Mouse (Mus musculus) thymus, postnatal 10 days (tissue): ENCODE measurements around the gene Lpcat1.
A peak's percentile ranks its signal among the peaks of the same experiment; 100 is the strongest.

Source experiments
- DNase-seq, 2 experiments: peaks; one replicate each; pipeline ENCODE4 v3.0.0; 2021; ENCODE audit warnings: low spot score in 2 of 2

Gene Lpcat1

DNA sequence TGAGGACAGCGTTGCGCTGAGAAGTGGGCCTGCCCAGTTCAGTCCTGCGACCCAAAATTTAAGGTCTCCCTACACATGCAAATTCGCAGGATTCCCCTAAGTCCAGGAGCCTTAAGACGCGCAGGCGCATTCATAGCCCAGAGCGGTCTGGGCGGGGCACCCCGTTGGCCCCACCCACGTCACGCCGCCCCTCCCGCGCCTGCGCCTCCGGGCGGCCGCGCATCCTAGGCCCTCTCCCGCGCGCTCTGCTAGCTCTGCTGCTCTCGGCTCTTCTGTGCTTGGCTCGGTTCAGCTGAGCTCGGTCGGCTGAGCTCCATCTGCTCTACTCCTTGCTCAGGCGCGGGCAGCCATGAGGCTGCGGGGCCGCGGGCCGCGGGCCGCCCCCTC, at the start of gene Lpcat1:
Lpcat1 (plus strand) TSS at position 164 of the 387 bp plus-strand sequence.
- peak; percentile 78 to 88 for DNase-seq

DNA sequence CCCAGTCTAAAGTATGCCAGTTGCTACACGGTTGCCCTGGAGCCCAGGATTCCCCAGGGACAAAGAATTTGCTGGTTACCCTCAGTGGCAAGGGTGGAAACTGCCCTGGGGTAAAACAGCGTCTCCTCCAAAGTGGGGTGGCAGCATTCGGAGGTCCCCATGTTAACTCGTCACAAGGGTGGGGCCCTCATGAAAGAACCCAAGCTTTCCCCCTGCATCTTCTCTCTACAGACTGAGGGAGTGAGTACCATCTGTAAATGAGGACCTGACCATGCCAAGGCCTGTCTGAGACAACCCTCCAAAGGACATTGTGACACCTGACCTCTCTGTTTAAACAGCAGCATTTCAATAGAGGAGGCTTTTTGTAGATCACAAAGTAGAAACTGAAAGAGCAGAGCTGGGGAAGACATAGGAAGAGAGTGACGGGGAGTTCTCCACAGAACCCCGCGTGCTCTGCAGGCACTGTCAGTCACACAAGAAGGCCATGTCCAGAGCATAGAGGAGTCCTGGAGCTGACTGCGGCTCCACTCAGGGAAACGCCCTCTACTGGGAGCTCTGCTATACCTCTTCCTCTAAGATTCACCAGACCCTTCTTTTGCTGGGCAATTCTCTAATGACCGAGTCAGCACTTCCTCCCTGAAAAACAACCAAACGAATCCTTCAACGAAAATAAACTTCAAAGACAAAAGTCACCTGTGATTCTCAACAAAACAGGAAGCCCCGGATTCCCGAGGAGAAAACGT, 49.3 kb upstream of the Lpcat1 start:
- DNase-seq, result peak in 1 of 2 experiments; percentile 47

DNA sequence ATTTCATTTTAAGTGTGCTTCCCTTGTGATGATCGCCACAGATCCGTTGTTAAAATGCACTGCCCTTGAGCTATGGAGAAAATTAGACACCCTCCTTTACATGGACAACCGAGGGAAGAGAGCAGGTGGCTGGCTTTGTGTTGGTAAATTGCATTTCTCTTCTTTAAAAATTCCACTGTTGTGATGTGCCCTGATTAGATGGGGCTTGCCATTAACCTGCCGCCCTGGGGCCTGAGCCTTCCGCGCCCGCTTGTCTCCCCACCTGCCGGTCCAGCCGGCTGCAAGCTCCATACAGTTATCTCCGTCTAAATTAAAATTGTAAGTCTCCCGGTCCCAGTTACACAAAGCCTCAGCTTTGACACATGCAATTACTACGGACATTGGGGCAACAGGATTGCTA, 48.7 kb upstream of the Lpcat1 start:
- no peak for DNase-seq

DNA sequence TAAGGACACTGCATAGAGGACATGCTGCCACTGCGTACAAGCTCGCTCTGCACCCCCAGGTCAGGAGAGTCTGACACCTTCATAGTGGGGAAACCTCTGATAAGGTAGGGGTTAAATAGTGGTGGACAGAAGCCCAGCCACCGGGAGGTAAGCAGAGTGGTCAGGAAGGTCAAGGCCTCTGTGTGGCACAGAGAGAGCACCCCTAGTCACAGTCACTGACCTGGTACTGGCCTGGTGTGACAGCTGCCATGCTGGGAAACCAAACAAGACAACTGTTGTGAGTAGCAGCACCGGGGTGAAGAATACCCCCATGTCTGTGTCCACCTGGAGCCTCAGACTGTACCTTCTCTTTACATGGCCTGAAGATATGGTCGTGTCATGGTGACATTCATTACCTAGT, 47.8 kb upstream of the Lpcat1 start:
- no peak for DNase-seq

DNA sequence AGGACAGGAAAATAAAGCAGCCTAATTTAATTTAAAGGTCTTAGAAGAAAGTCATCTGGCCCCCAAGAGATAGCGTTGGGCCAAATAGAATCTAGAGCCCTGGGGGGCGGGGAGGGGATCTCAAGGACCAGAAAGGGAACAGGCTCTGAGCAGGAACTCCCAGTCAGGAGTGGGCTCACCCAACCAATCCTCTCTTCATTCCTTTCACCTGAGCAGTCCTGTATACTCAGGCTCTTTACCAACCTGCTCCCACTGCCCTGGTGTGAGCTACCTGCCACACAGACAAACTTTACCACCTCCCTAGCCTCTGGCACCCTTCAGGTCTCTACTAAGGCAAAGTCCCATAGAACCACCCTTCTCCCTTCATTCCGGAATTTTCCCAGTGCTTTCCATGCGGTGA, 44.0 kb upstream of the Lpcat1 start:
- DNase-seq, result no peak

DNA sequence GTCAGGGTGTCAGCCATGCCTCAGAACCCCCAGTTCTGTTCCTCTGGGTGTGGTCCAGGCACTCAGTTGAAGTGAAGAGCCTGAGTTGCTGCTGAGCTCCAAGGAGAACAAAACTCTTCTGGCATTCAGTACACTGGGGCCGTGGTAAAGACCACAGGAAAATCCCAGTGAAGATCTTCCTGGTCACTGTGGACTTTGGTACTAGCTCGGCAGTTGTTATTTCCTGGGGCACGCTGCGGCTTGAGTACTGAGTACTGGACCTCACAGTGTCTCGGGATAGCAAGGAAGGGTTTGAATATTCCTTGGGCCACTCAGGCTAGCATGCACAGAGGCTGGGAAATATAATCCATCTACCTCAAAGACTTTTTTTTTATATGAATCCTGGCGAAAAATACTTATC, 42.0 kb upstream of the Lpcat1 start:
- DNase-seq, result no peak

DNA sequence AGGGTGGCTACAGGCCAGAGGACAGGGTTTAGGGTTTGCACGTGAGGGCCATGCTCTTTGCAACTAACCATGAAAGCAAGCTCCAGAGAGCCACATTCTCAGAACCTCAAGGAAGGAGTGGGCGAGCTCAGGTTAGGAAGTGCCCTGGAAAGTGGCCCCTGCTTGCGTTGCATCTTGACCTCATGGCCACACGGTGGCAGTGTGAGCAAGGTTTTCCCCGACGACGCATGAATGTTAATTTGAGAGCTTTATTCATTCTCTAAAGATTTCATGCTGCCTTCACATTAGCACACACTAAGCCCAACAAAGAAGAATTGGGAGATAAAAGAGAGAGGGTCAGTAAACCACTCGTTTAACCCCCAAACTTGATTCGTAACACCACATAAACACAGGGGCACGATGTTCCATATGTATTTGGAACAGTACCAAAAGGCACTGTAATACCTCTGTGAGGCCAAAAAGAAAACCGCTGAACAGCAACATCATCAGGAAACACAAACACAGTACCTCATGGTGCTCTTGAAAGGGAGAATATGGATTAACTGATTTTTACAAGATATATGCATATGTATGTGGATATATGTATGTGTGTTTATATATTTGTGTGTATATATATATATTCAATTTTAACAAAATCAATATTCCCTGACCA, 41.0 kb upstream of the Lpcat1 start:
- DNase-seq, result peak; percentile 17 to 64

DNA sequence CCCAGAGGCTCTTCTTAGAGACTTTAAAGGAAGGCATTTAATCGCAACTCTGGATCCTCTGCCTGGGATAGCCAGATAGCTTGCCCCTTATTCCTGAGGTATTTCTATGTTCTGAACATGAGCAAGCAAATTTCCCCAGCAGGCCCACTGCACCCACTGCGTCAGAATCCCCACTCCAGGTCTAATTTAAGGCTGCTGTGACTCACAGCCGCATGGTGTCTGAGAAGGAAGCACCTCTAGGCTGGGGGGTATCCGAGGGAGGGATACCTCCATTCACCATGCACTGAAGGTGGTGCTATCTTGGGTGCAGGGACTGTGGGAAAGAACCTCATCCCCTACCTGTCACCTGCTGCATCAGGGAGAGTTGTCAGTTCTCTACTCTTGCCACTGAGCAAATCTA, 40.4 kb upstream of the Lpcat1 start:
- DNase-seq, result no peak

DNA sequence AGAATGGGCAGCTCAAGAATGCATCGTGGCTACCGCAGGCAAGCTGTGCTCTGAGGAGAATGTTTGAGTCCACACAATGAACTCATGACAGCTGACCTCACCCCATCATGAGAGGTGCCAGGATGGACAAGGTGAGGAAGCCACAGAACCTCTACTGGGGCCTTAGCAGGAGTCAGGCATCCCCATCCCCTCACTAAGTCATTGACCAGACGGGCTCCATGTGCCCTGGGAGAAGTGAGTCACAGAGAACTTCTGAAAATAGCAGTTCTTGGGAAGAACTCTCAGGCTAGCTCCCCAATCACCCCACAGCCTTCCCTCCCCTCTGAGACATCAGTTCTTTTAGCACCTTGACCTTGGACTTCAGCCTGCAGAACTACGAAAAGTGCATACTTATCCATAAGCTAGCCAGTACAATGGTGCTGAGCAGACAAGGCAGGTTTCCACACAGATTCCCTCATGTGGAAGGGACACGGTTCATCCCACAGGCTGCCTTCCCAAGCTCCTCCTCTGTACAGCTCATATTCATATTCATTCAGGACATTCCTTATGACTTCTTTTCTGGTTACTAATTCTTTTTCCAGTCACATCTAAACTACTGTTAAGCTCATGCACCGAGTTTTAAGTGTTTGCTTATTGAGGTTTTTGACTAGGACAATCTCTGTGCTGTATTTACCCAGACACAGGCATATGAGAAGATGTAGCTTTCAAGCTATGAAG, 37.2 kb upstream of the Lpcat1 start:
- DNase-seq, result no peak

DNA sequence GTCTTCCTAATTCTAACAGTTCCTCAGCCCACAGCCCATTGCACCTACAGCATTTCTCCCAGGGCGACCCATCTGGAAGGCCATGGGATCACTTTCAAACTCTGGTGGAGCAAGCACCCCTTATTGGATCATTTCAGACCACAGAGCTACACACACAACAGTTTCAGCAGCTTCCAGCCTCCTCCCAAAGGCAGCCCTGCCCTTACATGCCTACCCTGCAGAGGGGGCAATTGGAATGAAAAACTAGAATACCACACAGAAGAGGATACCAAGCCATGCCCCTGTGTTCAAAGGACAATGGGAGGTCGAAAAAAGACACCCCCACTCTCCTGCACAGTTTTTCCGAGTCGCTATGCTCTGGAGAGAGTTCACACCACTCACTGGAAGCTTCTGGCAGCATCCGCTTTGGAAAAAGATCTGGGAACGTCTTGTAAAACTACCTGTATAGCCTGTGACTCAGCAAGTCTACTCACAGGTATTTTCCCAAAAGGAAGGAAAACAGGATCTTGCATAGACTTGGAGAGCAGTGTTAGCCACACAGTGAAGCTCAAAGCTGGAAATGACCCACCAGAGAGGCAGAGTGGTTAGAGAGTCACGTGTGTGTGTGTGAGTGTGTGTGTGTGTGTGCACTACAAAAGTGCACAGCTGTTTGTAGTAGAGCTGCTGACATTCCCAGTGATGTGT, 34.4 kb upstream of the Lpcat1 start:
- no peak for DNase-seq

DNA sequence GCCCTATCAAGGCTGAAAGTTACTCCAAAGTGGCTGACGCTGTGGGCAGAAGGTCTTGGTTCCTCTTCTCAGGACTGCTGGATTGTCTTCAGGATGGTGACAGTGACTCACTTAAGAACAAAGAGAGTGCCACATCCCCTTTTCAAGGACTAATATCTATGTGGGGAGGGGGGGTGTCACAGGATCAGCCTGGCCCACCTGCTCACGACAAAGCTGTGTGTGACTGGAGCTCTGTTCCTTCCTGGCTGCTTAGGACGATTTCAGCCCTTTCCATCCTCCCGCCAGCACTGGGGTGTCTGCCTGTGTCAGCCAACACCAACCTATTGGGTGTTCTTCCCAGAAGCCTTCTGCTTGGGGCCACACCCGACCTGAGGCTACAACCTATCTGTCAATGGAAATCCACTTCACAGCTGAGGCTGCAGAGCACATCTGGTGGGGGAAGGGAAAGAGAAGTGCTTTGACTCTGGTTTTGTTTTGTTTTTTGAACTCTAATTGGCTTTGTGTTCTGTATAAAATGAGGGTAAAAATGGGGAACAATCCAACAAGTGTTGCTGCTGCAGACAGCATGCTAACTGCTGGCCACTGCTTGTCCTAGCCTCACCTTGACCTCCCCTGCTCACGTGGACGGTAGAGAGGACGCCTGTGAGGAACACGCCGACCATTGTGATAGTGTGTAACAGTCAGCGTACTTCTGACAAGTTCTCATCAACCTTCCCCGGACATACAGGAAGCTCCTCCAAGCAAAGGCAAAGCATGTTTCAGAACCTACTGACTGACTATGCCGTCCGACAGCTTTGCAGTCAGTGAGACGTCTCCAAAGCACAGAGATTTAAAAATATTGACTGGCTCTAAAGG, 33.1 kb upstream of the Lpcat1 start:
- DNase-seq, result no peak

DNA sequence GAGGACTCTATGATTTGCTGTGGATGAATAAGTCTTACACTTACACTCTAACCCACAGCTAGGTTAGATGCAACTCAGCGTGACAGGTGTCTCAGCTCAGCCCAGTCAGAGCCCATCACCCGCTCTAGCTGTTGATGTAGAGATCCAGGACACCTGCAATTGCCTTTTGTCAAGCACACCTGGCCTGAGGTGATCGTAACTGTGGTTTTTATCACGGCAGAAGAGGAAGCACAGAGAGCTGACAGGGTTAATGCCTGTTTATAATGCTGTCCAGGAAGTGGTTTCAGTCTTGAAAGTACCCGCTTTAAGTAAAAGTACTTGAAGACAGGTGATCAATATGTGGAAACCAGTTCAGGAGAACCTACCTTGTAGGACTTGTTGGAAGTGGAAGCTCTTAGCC, 32.3 kb upstream of the Lpcat1 start:
- DNase-seq, result peak in 1 of 2 experiments; percentile 5

DNA sequence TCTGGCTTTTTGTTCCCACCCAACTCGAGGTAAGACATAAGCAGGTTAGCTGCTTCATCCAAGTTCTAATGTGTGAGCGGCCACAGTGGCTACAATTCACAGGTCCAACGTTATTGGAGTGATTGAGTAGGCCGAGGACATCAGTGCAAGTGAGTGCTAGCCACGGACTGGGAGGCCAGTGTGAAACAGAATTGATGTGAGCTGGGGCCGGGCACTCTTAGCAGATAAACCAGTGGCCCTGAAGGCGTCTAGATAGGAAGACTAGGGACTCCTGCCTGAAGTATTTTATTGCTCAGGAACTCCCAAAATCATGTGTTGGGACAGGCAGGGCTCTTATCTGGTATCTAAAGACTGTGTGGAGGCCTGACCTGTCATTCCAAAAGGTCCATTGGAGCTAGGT, 31.3 kb upstream of the Lpcat1 start:
- no peak for DNase-seq

DNA sequence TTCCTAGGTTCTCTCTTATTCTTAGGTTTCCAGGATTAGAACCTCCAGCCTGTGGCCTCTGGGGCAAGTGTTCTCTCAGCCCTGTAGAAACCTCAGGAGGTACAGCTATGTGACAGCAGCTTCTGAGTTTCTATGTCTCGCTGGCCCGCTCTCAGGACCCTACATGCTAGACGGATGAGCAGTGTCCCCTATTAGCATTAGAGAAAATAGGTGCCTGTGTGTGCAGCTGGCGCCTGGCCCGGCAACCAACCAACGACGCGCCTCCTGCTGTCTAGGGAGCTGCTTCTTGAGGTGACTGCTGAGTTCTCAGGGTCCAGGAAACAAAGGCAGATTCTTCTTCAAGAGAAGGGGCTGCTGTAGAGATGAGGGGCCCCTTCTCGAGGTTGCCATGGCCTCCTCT, 27.9 kb upstream of the Lpcat1 start:
- no peak for DNase-seq

DNA sequence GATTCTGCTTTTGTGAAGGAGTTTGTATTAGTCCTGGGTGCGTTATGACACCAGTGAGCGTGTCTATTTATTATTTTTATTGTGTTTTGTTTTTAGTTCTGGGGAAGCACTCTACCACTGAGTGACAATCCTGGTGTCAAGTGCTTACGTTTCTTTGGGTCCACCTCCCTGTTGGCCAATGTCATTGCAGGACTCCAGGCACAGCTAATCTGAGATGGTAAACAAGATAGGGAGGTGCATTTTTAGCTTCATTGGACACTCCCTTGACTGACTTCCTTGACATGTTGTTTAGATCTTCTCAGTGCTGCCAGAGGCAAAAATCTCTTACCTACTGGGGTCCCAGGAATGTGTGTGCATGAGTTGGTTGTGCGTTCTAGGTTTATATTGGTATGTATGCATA, 26.0 kb upstream of the Lpcat1 start:
- DNase-seq, result no peak

DNA sequence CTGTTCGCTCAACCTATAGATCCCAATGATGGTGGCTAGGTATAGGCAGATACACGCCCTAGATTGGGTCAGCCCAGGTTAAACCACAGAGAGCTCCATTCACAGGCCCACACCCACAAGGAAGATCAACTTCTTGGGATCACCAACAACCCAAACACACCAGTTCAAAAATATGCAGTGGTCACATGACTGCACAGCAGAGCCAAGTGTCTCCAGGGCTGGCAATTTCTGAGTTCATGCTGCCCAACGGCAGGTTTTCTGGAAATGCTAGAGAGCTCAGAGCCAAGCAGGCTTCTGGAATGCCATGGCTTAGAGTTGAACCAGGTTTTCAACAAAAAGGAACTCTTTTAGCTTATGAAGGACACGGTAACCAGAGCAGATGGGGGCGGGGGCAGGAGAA, 25.3 kb upstream of the Lpcat1 start:
- DNase-seq, result no peak

DNA sequence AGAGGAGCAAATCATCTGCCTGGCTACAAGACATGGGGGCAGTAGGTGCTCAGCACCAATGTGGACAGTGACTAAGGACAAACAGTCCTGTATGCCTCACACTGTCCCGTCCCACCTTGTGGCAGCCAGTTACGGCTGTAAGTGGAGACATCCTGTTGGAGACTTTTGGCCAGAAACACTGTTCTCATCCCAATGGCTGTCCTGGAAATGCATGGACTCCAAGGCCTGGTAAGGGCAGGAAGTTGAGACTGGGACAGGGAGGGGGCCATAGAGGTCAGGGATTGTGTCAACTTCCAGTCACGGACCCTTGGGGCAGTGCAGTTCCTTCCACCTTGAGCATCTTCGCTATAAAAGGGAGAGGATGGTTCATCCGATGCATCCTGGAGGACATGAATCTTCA, 24.6 kb upstream of the Lpcat1 start:
- DNase-seq, result no peak

DNA sequence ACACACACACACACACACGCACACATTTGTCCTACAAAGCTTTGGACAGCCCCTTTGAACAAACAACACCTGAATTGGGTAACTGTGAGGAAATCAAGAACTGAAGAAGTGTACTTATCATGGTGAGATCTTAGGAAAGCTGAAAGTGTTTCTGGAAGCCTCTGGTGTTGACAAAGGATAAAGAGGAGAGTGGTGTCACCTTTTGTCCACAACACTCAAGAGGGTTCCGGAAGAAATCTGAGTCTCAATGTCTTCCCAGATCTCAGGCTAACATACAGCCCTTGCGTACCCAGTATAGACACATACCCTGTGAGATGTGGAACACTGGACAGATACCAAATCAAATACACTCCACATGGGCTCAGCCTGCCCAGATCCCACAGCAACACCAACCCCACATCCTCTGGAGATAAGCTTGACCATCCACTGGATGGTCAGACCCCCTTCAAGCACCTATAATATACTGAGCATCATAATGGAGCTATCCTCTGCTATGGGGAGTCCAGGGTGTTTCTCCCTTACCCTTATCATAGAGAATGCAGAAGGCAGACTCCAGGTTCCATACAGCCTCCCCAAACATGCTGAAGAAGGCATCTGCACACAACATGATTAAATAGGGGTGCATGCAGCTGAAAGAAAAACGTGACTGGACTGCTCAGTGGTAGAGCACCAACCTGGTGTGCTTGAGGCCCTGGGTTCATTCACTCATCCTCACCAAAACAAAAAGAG, 23.7 kb upstream of the Lpcat1 start:
- DNase-seq, result no peak

DNA sequence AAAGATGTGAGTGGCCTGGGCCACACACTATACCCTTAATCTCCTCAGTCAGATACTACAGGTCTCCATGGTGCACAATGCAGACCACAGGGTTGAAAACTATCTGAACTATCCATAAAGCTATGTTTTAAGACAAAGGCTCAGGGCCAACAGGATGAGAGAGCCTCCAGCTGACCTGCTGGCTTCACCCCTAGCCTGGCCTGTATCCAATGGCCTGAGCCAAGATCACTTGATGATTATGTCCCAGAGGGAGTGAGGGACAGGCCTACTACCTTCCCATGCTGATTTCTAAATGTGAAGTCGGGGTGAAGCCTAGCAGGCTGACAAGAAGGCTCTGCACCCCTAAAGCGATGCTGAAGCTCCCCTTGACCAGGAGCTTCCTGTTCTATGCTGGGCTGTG, 21.9 kb upstream of the Lpcat1 start:
- no peak for DNase-seq

DNA sequence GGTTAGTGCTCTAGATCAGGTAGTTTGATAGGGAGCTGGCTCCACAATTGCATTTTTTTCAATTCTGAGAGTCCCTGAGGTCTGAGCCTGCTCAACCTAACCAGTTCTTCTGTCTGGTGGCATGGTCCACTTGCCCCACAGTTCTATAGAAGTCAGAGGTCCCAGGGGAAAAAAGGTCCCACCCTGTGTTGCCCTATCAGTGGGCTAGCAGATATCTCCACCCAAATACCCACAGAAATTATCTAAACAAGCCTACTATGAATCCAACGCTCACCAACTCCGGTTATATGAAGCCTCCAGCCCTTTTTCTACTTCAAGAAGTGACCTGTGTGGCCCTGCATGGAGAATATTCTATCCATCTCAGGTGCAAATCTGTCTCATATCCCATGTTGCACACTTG, 20.9 kb upstream of the Lpcat1 start:
- no peak for DNase-seq

DNA sequence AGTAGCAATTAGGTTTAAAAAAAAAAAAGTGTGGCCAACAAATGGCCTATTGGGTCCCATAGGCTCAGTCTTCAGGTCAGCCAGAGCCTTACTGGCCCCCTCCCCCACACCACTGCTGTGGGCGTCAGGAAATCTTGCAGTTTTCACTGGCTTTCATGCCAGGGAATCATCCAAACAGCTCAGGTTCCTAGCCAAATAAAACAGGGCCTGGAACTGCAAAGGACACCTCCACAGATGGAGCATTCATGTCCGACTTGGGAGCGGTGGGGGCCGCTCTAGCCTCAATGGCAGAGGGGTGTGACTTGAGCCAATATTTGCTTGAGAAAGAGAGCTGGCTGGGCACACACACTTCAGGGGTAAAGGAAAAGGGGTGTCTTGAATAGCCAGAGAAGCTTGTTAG, 20.5 kb upstream of the Lpcat1 start:
- no peak for DNase-seq
